Mouse (Mus musculus): ENCODE results near the gene Inka1. TPM values are rescaled to one million over a fixed set of nuclear protein-coding genes. Genes with fewer than 3 reads are reported as not detected.

The Inka1 gene
- total and polyA plus RNA-seq, 2 experiments = 1.3 to 1.7 TPM

- WGBS = 74% methylated on average over 10 of the region's 10 CpGs
- no peaks in the 10 kb centered on the region for H3K79me2 ChIP-seq (ENCODE audit: control insufficient read depth, insufficient read depth, low read length)
- H3K9ac ChIP-seq (ENCODE audit: low read depth, low read length) = no peak overlapping the region
- no peak overlapping the region for H3K4me3 ChIP-seq (ENCODE audit: insufficient read depth, low read depth, low read length)
- H3K36me3 ChIP-seq (ENCODE audit: control insufficient read depth, insufficient read depth, low read length) = no peaks in the 10 kb centered on the region
- DNase-seq (ENCODE audit: extremely low read depth, low read depth, low spot score) = no peak
- H3K4me1 ChIP-seq (ENCODE audit: control insufficient read depth, insufficient read depth, low read length) = peaks cover 4% of the 10 kb centered on the region; the same call in 1 of the 2 replicates
- TF ChIP-seq POLR2A (IDR thresholded peaks at IDR 0.05; ENCODE audit: extremely low read depth, insufficient read depth, low read length) (no peak), CTCF (IDR thresholded peaks at IDR 0.05; ENCODE audit: low read depth, low read length) (no peak)
- H3K27ac ChIP-seq (replicated peaks; ENCODE audit: insufficient read depth, low read depth, low read length) = peak overlapping the region; percentile 39
- no peaks in the 10 kb centered on the region for H3K27me3 ChIP-seq (ENCODE audit: control insufficient read depth, insufficient read depth, low read length)
These were observed 11.0 kb downstream of the Inka1 start for GRCm38 (mm10) chr9:107974491-107975171.

GRCm38 (mm10) chr9:107971690-107972541 is 13.8 kb downstream of the Inka1 start:
- Histone ChIP-seq H3K4me1 (ENCODE audit: control insufficient read depth, insufficient read depth, low read length) (peaks cover 4% of the 10 kb centered on the region; the same call in 1 of the 2 replicates), H3K4me3 (ENCODE audit: insufficient read depth, low read depth, low read length) (no peak overlapping the region), H3K9ac (ENCODE audit: low read depth, low read length) (no peak overlapping the region), H3K27me3 (ENCODE audit: control insufficient read depth, insufficient read depth, low read length) (no peaks in the 10 kb centered on the region), H3K79me2 (ENCODE audit: control insufficient read depth, insufficient read depth, low read length) (no peaks in the 10 kb centered on the region), H3K36me3 (ENCODE audit: control insufficient read depth, insufficient read depth, low read length) (no peaks in the 10 kb centered on the region), H3K27ac (replicated peaks; ENCODE audit: insufficient read depth, low read depth, low read length) (no peak overlapping the region)
- peak; percentile 79 for DNase-seq (ENCODE audit: extremely low read depth, low read depth, low spot score)
- 33% methylated on average over 8 of the region's 8 CpGs for WGBS
- TF ChIP-seq CTCF (IDR thresholded peaks at IDR 0.05; ENCODE audit: low read depth, low read length) = no peak
- TF ChIP-seq POLR2A (IDR thresholded peaks at IDR 0.05; ENCODE audit: extremely low read depth, insufficient read depth, low read length) = no peak

GRCm38 (mm10) chr9:107970311-107970710 is 15.4 kb downstream of the Inka1 start:
- H3K27ac ChIP-seq (replicated peaks; ENCODE audit: insufficient read depth, low read depth, low read length) = no peak overlapping the region

GRCm38 (mm10) chr9:107968531-107968930 is 17.1 kb downstream of the Inka1 start:
- DNase-seq (ENCODE audit: extremely low read depth, low read depth, low spot score) = no peak
- H3K79me2 ChIP-seq (ENCODE audit: control insufficient read depth, insufficient read depth, low read length) = no peaks in the 10 kb centered on the region
- H3K27me3 ChIP-seq (ENCODE audit: control insufficient read depth, insufficient read depth, low read length) = no peaks in the 10 kb centered on the region
- H3K4me1 ChIP-seq (ENCODE audit: control insufficient read depth, insufficient read depth, low read length) = no peaks in the 10 kb centered on the region; the same call in 1 of the 2 replicates
- H3K9ac ChIP-seq (ENCODE audit: low read depth, low read length) = no peak overlapping the region
- no peak overlapping the region for H3K27ac ChIP-seq (replicated peaks; ENCODE audit: insufficient read depth, low read depth, low read length)
- no peak overlapping the region for H3K4me3 ChIP-seq (ENCODE audit: insufficient read depth, low read depth, low read length)
- 93% methylated on average over 7 of the region's 7 CpGs for WGBS
- H3K36me3 ChIP-seq (ENCODE audit: control insufficient read depth, insufficient read depth, low read length) = no peaks in the 10 kb centered on the region
- TF ChIP-seq CTCF (IDR thresholded peaks at IDR 0.05; ENCODE audit: low read depth, low read length) (no peak), POLR2A (IDR thresholded peaks at IDR 0.05; ENCODE audit: extremely low read depth, insufficient read depth, low read length) (no peak)

More at GRCm38 (mm10) chr9:107970311-107970710, 15.4 kb downstream of the Inka1 start:
- no peak overlapping the region for H3K4me3 ChIP-seq (ENCODE audit: insufficient read depth, low read depth, low read length)
- no peaks in the 10 kb centered on the region for H3K79me2 ChIP-seq (ENCODE audit: control insufficient read depth, insufficient read depth, low read length)
- no peaks in the 10 kb centered on the region for H3K36me3 ChIP-seq (ENCODE audit: control insufficient read depth, insufficient read depth, low read length)
- 83% methylated on average over 5 of the region's 5 CpGs for WGBS
- no peak overlapping the region for H3K9ac ChIP-seq (ENCODE audit: low read depth, low read length)
- no peak for DNase-seq (ENCODE audit: extremely low read depth, low read depth, low spot score)
- TF ChIP-seq POLR2A (IDR thresholded peaks at IDR 0.05; ENCODE audit: extremely low read depth, insufficient read depth, low read length) (no peak), CTCF (IDR thresholded peaks at IDR 0.05; ENCODE audit: low read depth, low read length) (no peak)
- peaks cover 4% of the 10 kb centered on the region; the same call in 1 of the 2 replicates for H3K4me1 ChIP-seq (ENCODE audit: control insufficient read depth, insufficient read depth, low read length)
- H3K27me3 ChIP-seq (ENCODE audit: control insufficient read depth, insufficient read depth, low read length) = no peaks in the 10 kb centered on the region

GRCm38 (mm10) chr9:107967437-107967836 is 18.2 kb downstream of the Inka1 start:
- H3K27ac ChIP-seq (replicated peaks; ENCODE audit: insufficient read depth, low read depth, low read length) = no peak overlapping the region
- WGBS = 86% methylated on average over 6 of the region's 6 CpGs
- no peaks in the 10 kb centered on the region for H3K36me3 ChIP-seq (ENCODE audit: control insufficient read depth, insufficient read depth, low read length)
- no peaks in the 10 kb centered on the region for H3K27me3 ChIP-seq (ENCODE audit: control insufficient read depth, insufficient read depth, low read length)
- no peak for DNase-seq (ENCODE audit: extremely low read depth, low read depth, low spot score)
- no peaks in the 10 kb centered on the region; the same call in 1 of the 2 replicates for H3K4me1 ChIP-seq (ENCODE audit: control insufficient read depth, insufficient read depth, low read length)
- no peak overlapping the region for H3K9ac ChIP-seq (ENCODE audit: low read depth, low read length)
- no peak overlapping the region for H3K4me3 ChIP-seq (ENCODE audit: insufficient read depth, low read depth, low read length)
- TF ChIP-seq POLR2A (IDR thresholded peaks at IDR 0.05; ENCODE audit: extremely low read depth, insufficient read depth, low read length) (no peak), CTCF (IDR thresholded peaks at IDR 0.05; ENCODE audit: low read depth, low read length) (no peak)
- H3K79me2 ChIP-seq (ENCODE audit: control insufficient read depth, insufficient read depth, low read length) = no peaks in the 10 kb centered on the region

Measured in liver, adult 2 months (tissue).